Mouse (Mus musculus): ENCODE data around the gene Ank2. TPM values are rescaled to one million over a fixed set of nuclear protein-coding genes. Genes with fewer than 3 reads are reported as not detected.

The Ank2 gene
- polyA plus RNA-seq, 1 experiment from 2014 or later, result 4.9 TPM

DNA sequence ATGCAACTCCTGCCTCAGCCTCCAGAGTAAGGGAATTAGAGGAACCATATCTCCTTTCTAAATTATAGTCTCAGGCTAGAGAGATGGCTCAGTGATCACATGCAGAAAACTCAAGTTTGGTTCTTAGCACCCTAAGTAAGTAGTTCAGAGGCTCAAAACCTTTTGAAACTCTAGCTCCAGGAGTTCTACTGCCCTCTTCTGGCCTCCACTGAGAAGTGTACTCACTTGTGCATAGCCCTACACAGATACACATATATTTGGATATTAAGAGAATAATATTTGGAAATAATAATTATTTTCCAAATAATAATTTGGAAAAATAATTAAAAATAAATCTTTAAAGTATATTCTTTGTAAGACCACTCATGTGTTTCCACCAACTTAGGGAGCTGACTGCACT is 218.8 kb downstream of the Ank2 start:
- Histone ChIP-seq H3K4me3 (replicated peaks) (no peak overlapping the region), H3K4me2 (no peak overlapping the region), H3K9ac (no peak overlapping the region), H3K4me1 (replicated peaks) (no peaks in the 10 kb centered on the region), H3K27me3 (no peaks in the 10 kb centered on the region), H3K36me3 (no peaks in the 10 kb centered on the region), H3K9me3 (replicated peaks) (no peaks in the 10 kb centered on the region), H3K27ac (no peak overlapping the region)
- DNase-seq, result no peak
- no peak for ATAC-seq (ENCODE audit: low read depth)

DNA sequence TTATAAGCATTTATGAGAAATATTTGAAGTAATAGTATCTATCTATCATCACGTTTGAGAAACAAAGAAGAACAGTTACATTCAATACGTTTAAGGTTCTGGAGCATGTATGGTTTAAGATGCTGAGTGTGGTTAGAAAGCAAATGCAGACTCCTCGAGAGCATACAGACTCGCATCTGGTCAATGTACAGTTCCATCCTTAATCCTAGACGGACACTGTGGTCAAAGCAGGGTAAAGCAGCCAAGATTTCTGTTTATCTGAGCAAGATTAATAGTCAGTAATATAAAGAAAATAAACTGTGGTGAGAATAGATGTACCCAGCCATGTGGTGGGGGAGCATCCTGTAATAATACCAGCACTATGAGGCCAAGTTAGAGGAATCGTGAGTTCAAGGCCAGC is 223.2 kb downstream of the Ank2 start:
- no peak overlapping the region for H3K9ac ChIP-seq
- H3K27me3 ChIP-seq, result no peaks in the 10 kb centered on the region
- no peaks in the 10 kb centered on the region for H3K36me3 ChIP-seq
- ATAC-seq (ENCODE audit: low read depth) (no peak), DNase-seq (no peak)
- WGBS (ENCODE audit: insufficient replicate concordance), result 56% methylated on average over 6 of the region's 6 CpGs
- no peaks in the 10 kb centered on the region for H3K9me3 ChIP-seq (replicated peaks)
- no peak overlapping the region for H3K27ac ChIP-seq
- H3K4me1 ChIP-seq (replicated peaks), result no peaks in the 10 kb centered on the region
- no peak overlapping the region for H3K4me3 ChIP-seq (replicated peaks)
- no peak overlapping the region for H3K4me2 ChIP-seq

DNA sequence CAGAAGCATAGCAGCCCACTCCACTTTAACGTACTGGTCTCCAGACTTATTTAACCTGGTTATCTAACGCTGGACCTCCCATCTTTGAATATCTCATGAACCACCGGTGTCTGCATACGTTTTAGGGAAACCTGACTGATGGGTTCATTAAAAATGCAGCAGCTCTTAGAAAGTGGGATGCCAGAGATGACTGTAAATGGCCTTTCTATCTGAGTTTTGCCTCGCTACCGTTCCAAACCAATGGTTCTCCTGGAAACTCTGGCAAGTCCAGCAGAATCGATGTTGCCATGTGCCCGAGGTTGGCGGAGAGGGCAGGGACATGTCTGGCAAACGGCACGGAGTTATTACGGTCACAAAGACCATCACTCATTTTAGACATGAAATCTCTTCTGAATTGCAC is 226.3 kb downstream of the Ank2 start:
- Histone ChIP-seq H3K4me1 (replicated peaks) (no peaks in the 10 kb centered on the region), H3K27ac (no peak overlapping the region), H3K27me3 (no peaks in the 10 kb centered on the region), H3K9ac (no peak overlapping the region), H3K4me3 (replicated peaks) (no peak overlapping the region), H3K36me3 (no peaks in the 10 kb centered on the region), H3K9me3 (replicated peaks) (no peaks in the 10 kb centered on the region), H3K4me2 (no peak overlapping the region)
- ATAC-seq (ENCODE audit: low read depth), result no peak
- no peak for DNase-seq
- 75% methylated on average over 12 of the region's 12 CpGs for WGBS (ENCODE audit: insufficient replicate concordance)

DNA sequence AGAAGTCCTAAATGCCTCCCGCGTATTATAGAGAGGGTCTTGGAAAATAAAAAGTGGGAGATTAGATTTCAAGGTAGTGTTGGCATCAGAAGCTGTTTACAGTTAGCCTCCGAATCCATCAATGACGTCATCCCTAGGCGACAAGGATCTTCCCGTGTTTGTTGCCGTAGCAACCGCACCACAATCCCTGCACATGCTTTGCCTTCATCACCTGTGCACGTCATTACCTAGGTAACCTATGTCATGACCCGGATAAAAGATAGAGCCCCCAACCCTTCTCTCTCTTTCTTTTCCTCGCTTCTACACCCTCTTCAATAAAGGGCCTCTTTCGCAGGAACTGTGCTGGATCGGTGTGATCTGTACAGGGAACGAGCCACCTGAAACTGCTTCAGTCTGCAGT is 229.5 kb downstream of the Ank2 start:
- Histone ChIP-seq H3K4me1 (replicated peaks) (no peaks in the 10 kb centered on the region), H3K27me3 (no peaks in the 10 kb centered on the region), H3K9ac (no peak overlapping the region), H3K27ac (no peak overlapping the region), H3K9me3 (replicated peaks) (no peaks in the 10 kb centered on the region), H3K4me2 (no peak overlapping the region), H3K4me3 (replicated peaks) (no peak overlapping the region), H3K36me3 (no peaks in the 10 kb centered on the region)
- WGBS (ENCODE audit: insufficient replicate concordance), result 75% methylated on average over 14 of the region's 14 CpGs
- ATAC-seq (ENCODE audit: low read depth), result no peak
- no peak for DNase-seq

DNA sequence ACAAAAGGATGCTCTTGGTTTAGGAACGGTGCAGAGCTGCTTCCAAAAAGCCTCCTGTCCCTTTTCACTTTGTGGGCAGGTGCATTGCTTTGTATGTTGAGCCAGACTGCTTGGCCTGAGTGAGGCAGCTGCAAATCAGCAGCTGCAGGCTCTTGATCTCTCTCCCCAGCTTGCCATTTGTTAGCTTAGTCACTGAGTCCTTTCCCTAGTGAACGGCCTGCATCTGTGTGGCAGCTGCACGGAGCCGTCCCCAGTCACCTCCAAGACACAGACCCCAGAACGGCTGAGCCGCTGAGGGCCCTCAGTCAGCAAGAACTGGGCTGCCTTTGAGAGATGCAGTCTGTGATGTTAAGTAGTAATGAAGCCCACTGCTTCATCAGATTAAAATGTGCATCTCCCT is 231.3 kb downstream of the Ank2 start:
- ATAC-seq (ENCODE audit: low read depth) (no peak), DNase-seq (no peak)
- H3K36me3 ChIP-seq, result no peaks in the 10 kb centered on the region
- H3K27me3 ChIP-seq, result no peaks in the 10 kb centered on the region
- WGBS (ENCODE audit: insufficient replicate concordance), result 63% methylated on average over 6 of the region's 6 CpGs
- H3K4me1 ChIP-seq (replicated peaks), result no peaks in the 10 kb centered on the region
- H3K27ac ChIP-seq, result no peak overlapping the region
- H3K4me2 ChIP-seq, result no peak overlapping the region
- H3K4me3 ChIP-seq (replicated peaks), result no peak overlapping the region
- no peak overlapping the region for H3K9ac ChIP-seq
- no peaks in the 10 kb centered on the region for H3K9me3 ChIP-seq (replicated peaks)

DNA sequence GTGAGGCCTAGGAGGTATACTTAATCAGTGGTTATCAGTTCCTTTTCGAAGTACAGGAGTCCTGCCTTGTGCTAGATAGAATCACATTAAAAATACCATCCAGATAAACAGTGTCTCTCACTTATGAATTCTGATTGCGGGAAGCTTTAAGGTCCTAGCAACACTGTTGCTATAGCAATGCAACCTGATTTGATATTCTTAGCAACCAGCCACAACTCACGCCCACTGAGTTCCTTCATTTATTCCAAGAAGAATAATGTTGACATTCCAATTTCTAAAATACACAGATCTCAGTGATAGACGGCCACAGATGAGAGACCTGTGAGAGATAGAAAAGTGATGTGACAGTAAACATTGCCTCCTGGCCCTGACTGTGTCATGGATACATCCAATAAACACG is 233.4 kb downstream of the Ank2 start:
- H3K27ac ChIP-seq, result no peak overlapping the region
- H3K4me1 ChIP-seq (replicated peaks), result no peaks in the 10 kb centered on the region
- H3K4me2 ChIP-seq, result no peak overlapping the region
- H3K9me3 ChIP-seq (replicated peaks), result no peaks in the 10 kb centered on the region
- 60% methylated on average over 5 of the region's 5 CpGs for WGBS (ENCODE audit: insufficient replicate concordance)
- H3K36me3 ChIP-seq, result no peaks in the 10 kb centered on the region
- no peak overlapping the region for H3K4me3 ChIP-seq (replicated peaks)
- no peaks in the 10 kb centered on the region for H3K27me3 ChIP-seq
- ATAC-seq (ENCODE audit: low read depth) (no peak), DNase-seq (no peak)
- no peak overlapping the region for H3K9ac ChIP-seq

DNA sequence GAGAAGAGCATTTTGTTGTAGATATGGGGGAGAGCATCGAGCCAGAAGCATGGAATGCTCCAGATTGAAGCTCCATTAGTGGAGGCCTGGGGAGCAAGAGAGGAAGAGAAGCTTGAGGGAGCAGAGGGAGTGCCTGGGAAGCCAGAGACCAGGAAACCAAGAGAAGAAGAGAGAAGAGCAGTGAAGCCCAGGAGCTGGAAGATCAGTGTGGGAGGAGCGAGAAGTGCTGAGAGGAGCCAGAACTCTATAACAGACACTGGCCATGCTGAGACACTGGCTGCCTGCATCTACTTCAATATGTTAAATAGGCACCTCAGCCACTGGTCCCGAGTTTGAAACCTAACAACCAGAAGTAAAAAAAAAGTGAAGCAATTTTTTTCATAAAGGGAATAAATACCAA is 234.0 kb downstream of the Ank2 start:
- Histone ChIP-seq H3K4me2 (no peak overlapping the region), H3K27ac (no peak overlapping the region), H3K9me3 (replicated peaks) (no peaks in the 10 kb centered on the region), H3K4me1 (replicated peaks) (no peaks in the 10 kb centered on the region), H3K9ac (no peak overlapping the region), H3K36me3 (no peaks in the 10 kb centered on the region), H3K27me3 (no peaks in the 10 kb centered on the region), H3K4me3 (replicated peaks) (no peak overlapping the region)
- DNase-seq (no peak), ATAC-seq (ENCODE audit: low read depth) (no peak)
- WGBS (ENCODE audit: insufficient replicate concordance), result 50% methylated on average over 3 of the region's 3 CpGs

DNA sequence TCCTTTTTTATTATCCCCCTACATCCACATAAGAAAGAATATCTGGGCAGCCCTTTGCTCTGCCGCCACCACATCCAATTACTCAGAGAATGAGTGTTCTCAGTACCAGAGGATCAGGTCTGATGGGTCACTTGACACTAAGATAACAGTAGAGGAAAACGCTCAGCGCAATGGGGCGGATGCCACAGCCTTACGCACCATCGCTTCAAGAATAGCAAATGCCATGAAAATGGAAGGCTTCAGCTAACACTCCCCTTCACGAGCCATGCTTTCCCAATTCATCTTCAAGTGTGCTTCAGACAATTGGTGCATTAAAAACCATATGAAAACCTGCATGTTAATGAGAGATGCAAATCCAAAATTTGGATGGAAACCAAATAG is 238.4 kb downstream of the Ank2 start:
- Histone ChIP-seq H3K4me1 (replicated peaks) (no peaks in the 10 kb centered on the region), H3K27me3 (0 out of 2 replicates have a peak, but pooled peaks cover 4% of the 10 kb centered on the region), H3K4me3 (replicated peaks) (no peak overlapping the region), H3K36me3 (no peaks in the 10 kb centered on the region), H3K9me3 (replicated peaks) (no peaks in the 10 kb centered on the region), H3K4me2 (no peak overlapping the region), H3K9ac (no peak overlapping the region), H3K27ac (no peak overlapping the region)
- 71% methylated on average over 7 of the region's 7 CpGs for WGBS (ENCODE audit: insufficient replicate concordance)
- no peak for ATAC-seq (ENCODE audit: low read depth)
- no peak for DNase-seq

DNA sequence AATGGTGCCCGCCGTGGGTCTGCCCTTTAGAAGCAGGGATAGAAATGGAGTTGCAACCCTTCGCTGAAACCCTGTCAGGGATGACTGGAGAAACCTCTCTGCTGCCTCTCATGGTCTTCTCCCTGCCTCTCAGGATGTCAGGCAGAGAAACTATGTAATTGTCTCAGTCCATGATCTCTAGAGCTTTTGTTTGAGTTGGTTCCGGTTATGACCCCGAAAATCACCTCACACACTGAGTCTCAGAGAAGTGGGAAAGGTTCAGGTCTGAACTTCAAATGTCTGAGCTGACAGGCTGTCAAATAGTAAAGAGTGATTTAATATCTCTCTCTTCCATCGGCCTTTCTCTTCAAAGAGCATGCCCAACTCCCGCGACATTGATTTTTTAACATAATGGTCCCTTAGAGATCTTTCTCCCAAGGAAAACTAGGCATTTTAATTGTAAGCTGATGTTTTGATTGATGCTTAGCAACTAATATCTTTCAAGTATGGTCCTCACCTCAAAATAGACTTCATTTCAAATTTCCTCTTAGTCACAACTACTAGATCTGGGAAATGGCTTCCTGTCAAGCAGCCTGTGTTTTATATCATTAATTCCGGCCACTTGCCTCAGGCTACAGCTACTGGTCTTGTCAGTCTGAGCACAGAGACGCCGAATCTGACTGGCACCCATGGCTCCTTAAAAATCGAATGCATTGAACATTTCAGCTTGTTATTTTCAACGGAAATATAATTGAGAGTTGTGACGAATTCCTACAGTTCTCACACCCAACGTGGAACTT is 239.0 kb downstream of the Ank2 start:
- Histone ChIP-seq H3K4me2 (no peak overlapping the region), H3K9me3 (replicated peaks) (no peaks in the 10 kb centered on the region), H3K4me3 (replicated peaks) (no peak overlapping the region), H3K36me3 (no peaks in the 10 kb centered on the region), H3K27ac (no peak overlapping the region), H3K27me3 (0 out of 2 replicates have a peak, but pooled peaks cover 4% of the 10 kb centered on the region), H3K9ac (no peak overlapping the region), H3K4me1 (replicated peaks) (no peaks in the 10 kb centered on the region)
- WGBS (ENCODE audit: insufficient replicate concordance), result 66% methylated on average over 15 of the region's 15 CpGs
- DNase-seq (no peak), ATAC-seq (ENCODE audit: low read depth) (no peak)

DNA sequence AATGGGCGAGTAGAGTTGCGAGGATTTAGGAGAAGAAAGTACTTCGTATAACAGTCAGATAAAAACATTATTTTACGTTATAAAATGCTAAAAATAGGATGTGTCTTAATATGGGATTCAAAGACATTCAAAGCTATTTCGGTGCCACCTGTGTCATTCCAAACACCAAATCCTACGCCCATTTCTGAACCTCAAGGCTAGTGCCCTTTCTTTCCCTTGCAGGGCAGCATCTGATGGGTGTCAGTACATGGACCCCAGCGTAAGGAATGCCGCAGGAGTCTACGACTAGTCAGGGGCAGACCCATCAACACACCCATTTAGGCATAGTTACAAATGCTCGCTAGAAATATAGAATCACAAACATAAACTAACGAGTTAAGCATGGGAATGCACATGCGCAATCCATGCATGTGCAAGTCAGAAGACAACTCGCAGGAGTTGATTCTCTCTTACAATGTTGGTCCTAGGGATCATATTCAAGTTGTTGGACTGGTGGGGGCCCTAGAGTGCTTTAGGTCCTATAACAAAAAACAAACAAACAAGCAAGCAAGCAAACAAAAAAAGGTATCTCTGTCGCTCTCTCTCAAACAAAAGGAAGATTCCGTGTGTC is 240.6 kb downstream of the Ank2 start:
- Histone ChIP-seq H3K36me3 (no peaks in the 10 kb centered on the region), H3K9me3 (replicated peaks) (no peaks in the 10 kb centered on the region), H3K4me3 (replicated peaks) (no peak overlapping the region), H3K27ac (no peak overlapping the region), H3K4me2 (no peak overlapping the region), H3K9ac (no peak overlapping the region), H3K4me1 (replicated peaks) (no peaks in the 10 kb centered on the region), H3K27me3 (0 out of 2 replicates have a peak, but pooled peaks cover 4% of the 10 kb centered on the region)
- DNase-seq, result no peak
- WGBS (ENCODE audit: insufficient replicate concordance), result 39% methylated on average over 15 of the region's 15 CpGs
- ATAC-seq (ENCODE audit: low read depth), result no peak

DNA sequence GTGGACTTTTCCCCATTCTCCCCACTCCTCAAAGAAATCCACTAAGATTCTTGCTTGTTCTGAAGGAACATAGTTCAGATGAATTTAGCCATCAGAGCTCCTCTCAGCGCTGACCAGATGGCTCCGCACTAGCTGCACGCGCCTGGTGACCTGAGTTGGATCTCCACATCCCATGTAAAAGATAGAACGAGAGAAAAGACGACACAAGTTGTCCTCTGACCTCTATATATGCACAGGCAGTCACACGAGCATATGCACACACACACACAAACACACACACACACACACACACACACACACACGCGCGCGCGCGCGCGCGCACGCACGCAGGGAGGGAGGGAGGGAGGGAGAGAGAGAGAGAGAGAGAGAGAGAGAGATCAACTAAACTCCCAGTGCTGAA is 241.2 kb downstream of the Ank2 start:
- no peak for DNase-seq
- H3K36me3 ChIP-seq, result no peaks in the 10 kb centered on the region
- no peak overlapping the region for H3K9ac ChIP-seq
- 2% methylated on average over 18 of the region's 18 CpGs for WGBS (ENCODE audit: insufficient replicate concordance)
- no peaks in the 10 kb centered on the region for H3K9me3 ChIP-seq (replicated peaks)
- no peak for ATAC-seq (ENCODE audit: low read depth)
- no peaks in the 10 kb centered on the region for H3K4me1 ChIP-seq (replicated peaks)
- peak overlapping the region; percentile 37 for H3K4me3 ChIP-seq (replicated peaks)
- no peak overlapping the region for H3K27ac ChIP-seq
- peak overlapping the region; percentile 46 for H3K4me2 ChIP-seq
- 0 out of 2 replicates have a peak, but pooled peaks cover 4% of the 10 kb centered on the region for H3K27me3 ChIP-seq

All from liver, embryonic 13.5 days (tissue).